Mouse (Mus musculus): Measurements from ENCODE around the gene Rin2.
"Not testable (repeated sequence)": the region's sequence is repeated elsewhere in the genome, so short reads cannot be mapped to it uniquely, and the experiment has no call there.

The Rin2 gene

DNA sequence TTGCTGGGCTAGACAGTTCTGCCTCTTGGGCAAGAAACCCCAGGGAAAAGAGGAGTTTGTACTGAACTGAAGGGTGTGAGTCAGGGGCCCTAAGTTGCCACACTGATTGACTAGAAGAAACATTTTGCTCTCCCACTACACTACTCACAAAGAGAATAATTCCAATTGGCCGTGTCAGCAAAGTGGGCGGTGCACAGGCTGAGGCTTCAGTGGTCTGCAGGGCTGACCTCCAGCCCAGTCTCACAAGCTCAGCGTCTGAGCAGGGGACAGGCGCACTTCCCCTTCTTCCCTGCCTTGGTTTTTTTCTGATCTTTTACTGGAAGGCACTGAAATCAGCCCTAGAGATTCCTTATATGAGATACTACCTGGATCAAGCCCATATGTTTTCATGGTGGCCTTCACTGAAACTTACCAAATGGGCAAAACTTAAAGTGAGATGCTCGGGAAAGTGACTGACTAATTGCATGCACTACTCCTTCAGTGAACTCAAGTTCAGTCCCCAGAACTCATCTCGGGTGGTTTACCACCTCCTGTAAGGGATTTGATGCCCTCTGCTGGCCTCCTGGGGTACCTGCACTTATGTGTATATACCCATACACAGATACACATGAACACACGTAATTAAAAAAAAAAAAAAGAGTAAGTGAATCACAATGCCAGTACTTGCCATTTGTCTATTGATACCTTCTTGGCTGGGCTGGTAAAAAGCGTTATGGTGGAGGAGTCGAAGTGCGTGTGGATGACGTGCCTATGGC is 191.9 kb downstream of the Rin2 start:
- no peak for DNase-seq

DNA sequence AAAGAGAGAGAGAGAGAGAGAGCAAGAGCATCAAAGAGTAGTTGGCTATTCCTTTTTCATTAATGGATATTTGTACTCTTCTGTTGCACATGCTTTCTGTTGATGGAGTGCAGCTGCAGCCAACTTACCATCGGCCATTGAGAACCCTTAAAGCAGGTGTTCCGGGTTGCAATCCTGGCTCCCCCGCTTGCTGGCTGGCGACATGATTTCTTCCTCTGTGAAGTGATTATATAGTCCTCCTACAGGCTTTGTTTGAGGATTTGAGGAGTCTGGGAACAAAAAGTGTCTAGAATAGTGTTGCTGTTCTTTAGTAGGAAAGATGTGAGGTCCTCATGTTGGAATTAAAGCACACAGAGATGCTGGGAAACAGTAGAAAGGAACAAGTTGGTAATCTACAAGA is 196.3 kb downstream of the Rin2 start:
- no peak for DNase-seq

DNA sequence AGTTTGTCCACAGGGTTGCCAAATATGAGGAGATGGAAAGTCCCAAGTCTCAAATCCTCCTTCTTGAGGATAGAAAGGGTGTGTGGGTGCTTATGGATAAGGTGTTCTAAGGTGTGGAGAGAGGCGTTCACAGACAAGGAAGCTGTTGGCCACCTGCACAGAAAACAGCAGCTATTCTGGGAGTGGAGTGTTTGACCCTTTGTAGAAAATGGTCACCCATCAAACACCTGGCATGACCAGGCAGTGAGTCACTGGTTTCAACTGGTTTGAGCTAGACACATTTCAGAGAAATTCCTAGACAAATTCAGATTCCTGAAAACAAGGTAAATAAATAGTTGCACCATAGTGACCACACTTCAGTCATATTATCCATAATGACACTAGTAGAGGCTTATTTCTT is 197.1 kb downstream of the Rin2 start:
- DNase-seq = no peak

DNA sequence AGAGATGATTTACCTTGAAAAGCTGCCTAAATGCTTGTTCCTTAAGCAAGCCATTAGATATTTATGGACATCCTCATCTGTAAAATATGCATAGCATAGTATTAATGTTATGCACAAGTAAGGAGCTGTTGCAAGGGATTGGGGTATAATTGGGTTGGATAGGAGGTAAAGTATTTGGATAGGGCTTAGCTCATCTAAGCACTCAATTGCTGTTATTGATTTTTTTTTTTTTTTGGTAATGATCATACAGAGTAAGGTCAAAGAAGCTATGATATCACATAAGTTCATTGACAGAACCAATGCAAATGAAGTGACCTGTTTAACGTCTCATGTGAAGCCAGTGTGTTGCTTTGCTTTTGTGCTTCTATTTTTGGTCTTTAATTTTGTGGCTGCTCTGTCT is 198.9 kb downstream of the Rin2 start:
- no peak for DNase-seq

DNA sequence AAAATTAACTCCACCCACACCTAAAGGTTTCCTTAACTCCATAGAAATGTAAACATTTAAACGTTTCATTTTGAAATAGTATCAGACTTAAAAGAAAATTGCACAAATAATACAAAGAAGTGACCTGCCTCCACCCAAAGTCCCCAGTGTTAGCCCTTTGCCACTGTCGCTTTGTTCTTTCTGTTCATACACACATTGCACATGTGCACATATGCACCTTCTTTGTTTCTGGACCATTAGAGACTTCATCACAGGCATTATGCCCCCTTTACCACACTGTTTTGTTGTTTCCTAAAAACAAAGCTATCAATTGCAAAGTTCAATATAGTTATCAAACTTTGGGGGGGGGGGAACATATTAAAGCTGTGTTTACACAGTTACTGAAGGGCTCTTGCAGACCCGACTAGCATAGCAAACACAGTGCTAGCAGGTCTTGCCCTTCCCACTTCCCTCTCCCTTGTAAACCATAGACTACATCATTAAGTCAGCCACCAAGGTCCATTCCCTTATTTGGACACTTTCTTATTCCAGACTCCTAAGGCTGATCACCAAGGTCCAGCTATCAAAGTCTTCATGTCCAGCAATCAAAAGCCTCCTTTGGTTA is 200.0 kb downstream of the Rin2 start:
- no peak for DNase-seq

DNA sequence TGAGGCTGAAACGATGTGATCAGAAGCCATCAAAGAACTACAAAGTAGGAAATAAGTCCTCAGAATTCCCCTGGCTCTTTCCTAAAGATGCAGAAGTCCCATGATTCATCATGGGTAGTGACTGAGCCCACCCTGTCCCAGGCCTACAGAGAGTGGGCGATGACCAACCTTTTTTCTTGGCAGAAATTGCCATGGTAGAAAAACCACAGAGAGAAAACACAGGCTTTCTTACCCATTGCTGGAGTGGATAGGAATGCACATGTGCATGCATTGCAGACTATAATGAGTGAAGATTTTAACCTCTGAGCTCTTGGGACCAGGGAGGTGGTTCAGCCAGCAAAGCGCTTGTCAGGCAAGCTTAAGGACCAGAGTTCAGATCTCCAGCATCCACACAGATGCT is 202.2 kb downstream of the Rin2 start:
- no peak for DNase-seq

DNA sequence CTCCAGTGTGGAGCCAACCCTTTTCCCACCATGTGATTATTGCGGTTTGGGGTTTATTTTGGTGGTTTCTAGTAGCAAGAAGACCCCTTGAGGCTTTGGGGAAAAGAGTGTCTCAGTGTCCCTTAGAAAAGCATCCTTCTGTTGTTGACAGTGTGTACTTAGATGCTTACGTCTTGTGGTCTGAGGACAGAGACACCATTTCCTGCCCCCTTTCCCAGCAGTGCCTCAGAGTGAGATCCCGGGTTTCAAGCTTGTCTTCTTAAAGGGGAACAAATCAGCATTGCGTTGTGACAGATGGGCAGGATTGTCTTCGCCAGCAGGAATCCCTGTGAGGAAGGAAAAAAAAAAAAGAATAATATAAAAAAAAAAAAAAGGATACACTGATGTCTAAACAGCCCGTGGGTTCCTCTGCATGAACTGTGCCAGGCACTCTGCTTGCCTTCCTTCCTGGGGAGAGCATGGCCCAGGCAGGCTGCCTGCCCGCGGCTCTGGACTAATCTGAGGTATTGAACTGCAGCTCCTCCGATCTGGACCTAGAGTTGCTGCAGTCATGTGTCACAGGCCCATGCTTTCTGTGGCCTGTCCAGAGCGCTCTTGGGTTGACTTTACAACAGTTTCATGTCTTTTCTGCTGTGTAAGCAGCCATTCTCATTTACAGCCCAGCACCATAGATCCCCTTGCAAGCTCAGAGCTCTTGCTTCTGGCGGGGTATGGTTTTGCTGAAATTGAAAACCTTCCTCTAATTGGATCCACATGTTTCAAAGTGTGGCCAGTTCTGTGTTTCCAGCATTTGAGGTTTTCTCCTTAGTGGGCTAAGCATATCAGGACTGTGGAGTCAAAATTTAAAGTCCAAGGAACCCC is 206.1 kb downstream of the Rin2 start:
- no peak for DNase-seq

DNA sequence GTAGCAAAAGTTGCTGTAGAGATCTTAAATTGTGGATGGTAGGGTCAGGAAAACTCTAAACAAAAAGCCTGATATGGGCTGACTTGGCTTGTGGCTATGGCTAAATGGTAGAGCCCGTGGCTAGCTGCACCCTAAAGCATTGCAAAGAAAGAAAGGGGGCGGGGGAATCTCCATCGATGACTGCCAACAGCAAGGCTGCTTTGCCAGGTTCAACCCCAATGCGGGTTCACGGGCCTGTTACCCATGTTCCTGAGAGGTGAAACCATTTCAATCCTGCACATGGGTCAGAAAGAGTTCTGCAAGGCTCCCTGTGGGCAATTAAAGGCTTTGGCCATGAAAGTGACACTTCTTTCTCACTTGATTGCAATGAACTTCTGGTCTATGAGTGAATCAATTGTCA is 206.9 kb downstream of the Rin2 start:
- no peak for DNase-seq

DNA sequence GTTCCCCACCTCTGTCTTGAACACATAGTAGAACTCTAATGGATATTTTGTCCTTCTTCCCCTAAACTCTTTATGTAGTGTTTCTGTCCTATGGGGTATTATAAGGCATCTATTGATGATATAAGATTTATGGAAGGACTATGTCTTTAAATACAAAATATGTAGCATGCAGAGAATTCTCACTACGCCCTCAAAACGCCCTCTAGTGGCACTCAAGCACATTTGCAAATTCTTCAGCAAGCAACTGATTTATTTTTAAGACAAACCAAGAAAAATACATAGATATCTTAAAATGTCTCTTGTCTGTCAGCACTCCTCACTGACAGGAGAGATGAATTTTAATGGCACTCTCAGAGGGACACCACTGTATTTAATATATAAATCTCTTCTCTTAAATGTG is 207.4 kb downstream of the Rin2 start:
- no peak for DNase-seq

DNA sequence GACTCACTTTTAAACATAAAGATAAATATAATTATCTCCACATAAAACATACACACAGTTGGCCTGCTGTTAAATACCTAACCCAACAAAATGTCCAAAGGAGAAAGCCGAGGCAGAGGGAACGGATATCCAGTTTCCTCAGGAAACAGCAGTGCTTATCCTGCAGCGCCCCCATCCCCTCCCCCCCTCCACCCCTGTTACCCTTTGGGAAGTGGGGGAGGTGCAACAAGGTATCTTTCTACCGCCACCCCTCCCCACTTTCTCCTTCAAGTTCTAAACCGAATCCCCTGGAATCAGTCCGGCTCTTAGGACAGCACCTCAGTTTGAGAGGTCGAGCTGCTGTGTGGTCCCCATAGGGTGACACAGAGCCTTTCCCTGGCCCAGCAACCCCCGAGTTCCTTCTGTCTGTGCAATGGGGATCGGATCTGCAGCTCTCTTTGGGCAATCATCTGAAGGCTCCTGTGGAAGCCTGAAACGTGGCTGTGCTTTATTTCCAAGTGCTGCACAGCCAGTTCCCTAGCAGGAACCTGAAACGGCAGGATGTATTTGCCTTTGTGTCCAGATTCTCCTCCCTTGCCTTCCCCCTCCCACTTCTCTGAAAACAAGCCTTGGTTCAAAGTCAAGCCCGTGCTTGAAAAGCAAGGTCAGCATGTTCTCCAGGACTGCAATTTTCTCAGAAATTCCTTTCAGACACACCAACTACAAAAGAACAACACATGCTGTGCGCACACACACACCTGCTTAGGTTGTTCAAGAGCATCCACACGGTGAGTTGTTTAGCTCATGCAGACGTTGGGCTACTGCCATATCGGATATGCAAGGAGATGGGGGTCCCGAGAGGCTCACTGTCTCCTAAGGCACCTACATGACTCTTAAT is 209.3 kb downstream of the Rin2 start:
- DNase-seq = no peak

DNA sequence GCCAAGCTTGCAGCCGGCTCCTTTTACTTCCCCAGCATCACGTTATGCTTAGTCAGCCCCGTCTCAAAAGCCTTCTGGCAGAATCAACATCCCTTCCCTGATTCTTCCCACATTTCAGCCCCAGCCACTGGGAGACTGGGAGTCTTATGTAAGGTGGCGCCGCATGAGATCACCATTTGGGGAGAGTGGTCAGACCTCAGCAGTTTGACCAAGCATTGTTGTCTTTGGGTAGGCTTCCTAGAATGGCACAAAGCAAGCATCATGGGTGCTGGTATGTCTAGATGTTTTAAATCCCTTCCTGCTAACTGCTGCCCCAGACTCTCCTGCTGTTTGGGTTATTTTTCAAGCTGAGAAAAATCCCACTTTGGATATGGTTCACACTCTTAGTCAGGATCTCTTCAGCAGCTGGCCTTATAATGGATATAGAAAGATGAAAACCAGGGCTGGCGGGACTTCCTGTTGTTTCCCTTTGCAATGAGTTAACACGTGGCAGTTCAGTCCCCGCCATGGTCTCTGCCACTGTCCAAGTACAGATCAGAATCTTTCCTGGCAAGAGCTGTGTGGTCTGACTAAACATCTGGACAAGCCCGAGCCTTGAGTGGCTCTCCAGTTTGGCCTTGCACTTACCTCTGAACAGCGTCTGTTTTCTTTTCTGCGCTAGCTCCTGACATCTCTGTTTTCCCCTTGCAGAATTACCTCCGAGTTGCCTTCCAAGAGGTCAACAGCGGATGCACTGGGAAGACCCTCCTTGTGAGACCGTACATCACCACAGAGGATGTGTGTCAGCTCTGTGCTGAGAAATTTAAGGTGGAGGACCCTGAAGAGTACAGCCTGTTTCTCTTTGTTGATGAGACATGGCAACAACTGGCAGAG is 210.1 kb downstream of the Rin2 start:
- no peak for DNase-seq

DNA sequence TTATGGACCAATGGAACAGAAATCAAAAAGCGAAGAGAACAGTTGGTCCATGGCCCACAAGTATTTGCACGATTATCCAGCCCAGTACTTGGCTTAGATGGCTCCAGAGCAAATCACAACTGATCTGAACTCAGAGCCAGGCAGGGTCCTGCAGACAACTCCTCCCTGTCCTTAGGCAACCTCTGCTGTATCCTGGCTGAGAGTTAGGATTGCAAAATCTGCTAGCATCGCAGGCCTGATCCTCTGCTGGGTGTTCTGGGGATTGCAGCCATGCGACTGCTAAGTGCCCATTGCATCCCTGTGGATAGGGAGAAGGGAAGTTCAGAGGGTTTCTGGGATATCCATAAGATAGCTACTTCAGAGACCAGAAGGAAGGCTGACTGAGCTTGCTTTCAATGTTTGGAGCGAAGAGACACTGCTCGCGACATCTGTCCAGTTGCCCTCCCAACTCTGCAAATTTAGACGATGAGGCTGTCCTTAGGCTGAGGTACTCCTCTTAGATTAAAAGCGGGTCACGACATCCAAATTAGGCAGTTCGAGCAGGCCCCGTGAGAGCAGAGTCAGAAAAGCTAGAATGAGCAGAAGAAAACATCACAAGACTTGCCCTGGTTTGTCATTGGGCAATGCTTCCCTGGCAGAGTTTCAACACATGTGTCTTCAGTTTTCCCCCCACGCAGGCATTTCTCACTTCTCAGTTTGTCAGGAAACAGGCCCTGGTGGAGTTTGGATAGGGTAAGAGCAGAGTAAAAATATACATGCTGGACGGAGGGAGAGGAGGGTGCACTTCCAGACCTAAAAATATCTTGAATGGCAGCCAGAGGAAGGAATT is 213.1 kb downstream of the Rin2 start:
- DNase-seq = peak; percentile 73

DNA sequence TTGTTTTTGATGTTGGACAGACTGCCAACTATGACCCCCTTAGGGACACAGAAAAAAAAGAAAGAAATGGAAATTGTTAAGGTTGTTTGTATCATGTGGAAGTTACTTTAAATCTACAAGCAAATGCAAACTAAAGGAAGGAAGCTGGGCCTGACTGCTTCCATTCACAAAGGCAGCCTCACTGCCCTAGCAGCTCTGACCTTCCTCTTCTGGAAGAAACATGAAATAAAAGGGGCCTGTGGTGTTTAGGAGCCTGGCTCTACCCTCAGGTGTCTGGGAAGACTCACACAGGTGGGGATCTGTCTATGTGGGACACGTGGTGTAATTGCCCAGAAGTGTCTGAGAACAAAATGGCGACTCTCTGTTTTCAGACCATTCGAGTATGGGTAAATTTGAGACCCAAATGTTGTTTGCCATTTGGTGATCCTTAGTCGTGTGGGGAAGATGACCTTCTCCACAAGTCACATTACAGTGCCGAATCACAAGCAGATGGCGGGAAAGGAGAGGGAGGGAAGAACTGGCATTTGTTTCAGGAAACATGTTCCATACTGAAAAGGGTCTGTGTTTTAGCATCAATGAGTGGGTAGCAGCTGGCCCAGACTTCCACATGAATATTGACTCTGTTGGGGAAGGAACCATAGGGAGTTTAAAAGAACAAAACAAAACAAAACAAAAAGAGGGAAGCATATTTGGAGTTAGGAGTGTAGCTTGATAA is 213.9 kb downstream of the Rin2 start:
- DNase-seq = no peak

DNA sequence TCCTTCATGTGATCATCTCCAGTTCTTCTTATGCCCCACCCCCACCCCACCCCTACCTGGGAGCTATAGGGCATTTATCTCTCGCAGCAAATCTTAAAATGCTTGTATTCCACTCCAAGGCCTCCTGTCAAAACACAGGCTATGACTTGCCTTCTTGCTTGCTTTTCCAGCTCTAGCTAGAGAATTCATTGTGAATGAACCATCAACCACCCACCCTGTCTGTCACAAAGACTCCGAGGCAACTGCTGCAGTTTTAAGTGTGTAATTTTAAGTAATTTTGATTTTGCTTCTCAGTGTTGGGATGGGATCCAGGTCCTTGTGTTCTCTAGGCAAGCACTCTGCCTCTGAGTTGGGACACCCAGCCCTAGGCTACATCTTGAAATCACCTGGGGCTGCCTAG is 215.6 kb downstream of the Rin2 start:
- DNase-seq = no peak

DNA sequence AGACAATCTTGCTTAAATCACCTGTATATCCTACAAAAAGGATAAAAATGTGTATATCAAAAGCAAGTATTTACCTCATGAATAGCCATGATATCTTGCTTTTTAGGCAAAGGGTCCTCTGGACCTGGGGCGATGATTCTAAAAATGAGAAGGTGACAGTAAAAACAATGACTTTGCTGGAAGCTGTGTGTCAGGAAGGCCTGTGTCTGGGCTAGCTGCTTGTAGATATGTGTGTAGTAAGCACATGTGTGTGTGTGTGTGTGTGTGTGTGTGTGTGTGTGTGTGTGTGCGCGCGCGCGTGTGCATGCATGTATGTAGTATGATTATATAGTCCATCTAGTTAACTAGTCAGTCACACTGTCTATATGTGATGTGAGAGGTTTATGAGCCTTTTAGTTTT is 218.7 kb downstream of the Rin2 start:
- DNase-seq = no peak

DNA sequence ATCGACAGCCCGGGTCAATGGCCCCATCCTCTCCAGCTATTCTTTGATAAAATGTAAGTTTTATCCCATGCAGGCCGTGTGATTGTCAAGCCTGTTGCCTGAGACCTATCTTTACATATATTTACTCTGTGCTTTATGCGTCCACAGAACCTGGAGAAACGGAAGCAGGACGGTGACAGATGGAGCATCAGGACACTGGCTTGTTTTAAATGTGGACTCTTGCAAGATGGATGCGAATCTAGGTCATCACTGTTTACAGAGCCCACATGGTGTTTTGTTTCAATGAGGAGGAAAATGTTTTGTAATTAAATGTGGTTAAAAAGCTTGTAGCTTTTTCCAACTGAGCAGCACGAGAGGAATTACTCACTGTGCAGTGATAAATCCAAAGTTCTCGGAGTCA is 223.1 kb downstream of the Rin2 start:
- DNase-seq = no peak

DNA sequence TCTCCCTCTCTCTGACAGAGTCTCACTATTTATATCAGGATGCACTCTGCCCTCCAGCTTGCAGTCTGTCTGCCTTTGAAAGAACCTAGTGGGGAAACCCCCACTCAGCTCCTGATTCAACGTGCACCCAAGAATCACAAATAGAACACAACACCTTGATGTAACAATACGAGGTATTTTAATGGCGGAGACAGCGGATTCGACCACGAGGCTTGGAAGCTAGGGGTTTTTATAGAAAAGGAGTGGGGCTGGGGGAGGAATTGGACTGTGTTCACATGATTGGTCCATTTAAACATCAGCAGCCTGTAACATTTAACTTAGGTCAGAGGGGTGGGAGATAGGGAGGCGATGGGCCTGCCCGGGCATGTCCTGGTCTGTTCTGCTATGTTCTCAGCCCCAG is 225.3 kb downstream of the Rin2 start:
- DNase-seq = not testable (repeated sequence)

DNA sequence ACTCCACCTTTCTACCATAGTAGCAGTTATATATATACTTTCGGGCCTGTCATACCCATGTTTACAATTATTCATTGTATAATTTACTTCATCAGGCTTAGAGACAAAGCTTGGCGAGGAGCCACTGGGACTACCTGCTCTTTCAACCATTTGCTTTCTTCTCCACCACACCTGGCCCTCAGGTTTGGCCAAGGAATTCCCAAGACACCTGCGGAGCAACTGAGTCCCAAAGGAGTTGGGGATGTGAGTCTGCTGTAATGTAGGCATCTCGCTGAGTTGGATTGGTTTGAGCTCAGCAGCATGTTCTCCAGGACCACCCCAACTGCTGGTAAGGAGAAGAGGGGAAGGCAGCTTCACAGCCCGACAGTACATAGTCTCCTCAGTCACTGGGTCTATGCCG is 226.8 kb downstream of the Rin2 start, which contains the start of gene Naa20:
Gene Naa20 (plus strand): TSS at position 239 of the 400 bp plus-strand sequence.
- no peak for DNase-seq

DNA sequence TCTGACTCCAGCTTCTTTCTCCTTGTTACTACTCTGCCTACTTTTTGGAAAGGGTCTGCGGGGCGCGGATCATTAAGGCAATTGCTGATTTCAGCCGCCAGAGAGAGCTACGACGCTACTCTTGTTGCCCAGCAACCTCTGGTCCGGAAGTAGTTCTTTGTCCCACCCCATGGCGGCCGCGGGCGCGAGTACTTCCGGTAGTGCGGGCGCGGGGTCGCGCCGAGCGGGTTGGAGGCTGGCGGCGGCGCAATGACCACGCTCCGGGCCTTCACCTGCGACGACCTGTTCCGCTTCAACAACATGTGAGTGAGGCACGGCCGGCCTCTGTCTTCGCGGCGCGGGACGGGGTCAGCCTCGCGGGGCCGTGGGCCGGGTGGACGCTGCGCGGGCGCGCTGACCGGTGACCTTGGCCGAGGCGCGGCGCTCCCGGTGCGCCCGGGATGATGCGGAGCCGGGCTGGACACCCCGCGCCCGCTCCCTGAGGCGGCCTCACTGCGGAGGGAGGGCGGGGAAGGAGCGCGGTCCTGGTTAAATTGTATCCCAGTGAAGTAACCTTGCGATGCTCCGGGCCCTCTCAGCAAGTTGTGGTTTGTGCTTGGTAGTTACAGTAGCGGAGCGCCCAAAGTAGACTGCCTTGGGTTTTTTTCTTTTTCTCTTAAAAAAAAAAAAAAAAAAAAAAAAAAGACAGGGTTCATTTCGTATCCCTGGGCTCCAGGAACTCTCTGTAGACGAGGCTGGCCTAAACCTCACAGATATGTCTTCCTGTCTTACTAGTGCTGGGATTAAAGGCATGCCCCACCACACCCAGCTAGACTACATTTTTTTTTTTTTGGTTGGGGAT is 228.3 kb downstream of the Rin2 start:
- peak; percentile 90 for DNase-seq
